In the genomic region with DNA sequence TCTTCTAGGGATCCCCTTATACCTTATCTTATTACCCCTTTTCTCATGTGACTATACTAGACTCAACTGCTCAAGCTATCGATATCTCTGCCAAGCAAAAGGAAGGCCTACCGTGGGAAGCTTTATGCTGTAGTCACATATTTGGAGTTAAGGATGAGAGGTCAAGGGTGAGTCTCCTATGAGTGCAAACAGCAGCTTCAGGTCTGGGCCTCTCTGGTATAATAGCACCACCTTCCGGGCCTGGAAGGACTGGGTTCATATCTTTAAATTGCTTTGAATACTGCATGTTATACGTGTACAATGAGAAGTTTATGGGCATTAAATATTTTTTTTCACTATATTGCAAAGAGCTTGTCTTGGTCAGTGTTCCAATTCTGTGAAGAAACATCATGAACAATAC, we compare ENCODE assay signal across 13 mouse cellular contexts.
"Had no signal": no experiment of that assay in that cellular context is flagged by ENCODE, and none has a peak within 500 bp of the region (broad histone marks: within the 10 kb centered on the region; RNA-seq: fewer than 3 reads in every experiment).

No protein-coding gene starts in this region.

- ATAC-seq: midbrain, embryonic 13.5 days; midbrain, embryonic 16.5 days had no signal

- DNase-seq: kidney, adult 11 months; kidney, adult 9 months; kidney, postnatal 36 days; layer of hippocampus, postnatal 36 days; left cerebral cortex, postnatal 4 days; liver, embryonic 13.5 days; thymus, adult 2 months; thymus, postnatal 14 days; thymus, postnatal 4 days had no signal

- H3K36me3 ChIP-seq: liver, embryonic 13.5 days; midbrain, embryonic 13.5 days had no signal

- H3K9ac ChIP-seq: liver, embryonic 13.5 days; midbrain, embryonic 13.5 days had no signal

- H3K4me3 ChIP-seq: left cerebral cortex, adult 2 months; liver, embryonic 13.5 days; midbrain, embryonic 13.5 days had no signal

- H3K27me3 ChIP-seq: liver, embryonic 13.5 days; midbrain, embryonic 13.5 days had no signal

- H3K27ac ChIP-seq: left cerebral cortex, adult 2 months; liver, embryonic 13.5 days; macrophage; midbrain, embryonic 13.5 days had no signal

- H3K4me1 ChIP-seq: liver, embryonic 13.5 days; midbrain, embryonic 13.5 days had no signal

- H3K9me3 ChIP-seq: liver, embryonic 13.5 days; midbrain, embryonic 13.5 days had no signal

- H3K4me2 ChIP-seq: liver, embryonic 13.5 days; midbrain, embryonic 13.5 days had no signal
